Mouse (Mus musculus): ENCODE data around the gene Bcam. TPM values are rescaled to one million over a fixed set of nuclear protein-coding genes. Genes with fewer than 3 reads are reported as not detected.

Bcam gene
- polyA plus RNA-seq, 1 experiment from 2014 or later = 8.8 TPM

DNA sequence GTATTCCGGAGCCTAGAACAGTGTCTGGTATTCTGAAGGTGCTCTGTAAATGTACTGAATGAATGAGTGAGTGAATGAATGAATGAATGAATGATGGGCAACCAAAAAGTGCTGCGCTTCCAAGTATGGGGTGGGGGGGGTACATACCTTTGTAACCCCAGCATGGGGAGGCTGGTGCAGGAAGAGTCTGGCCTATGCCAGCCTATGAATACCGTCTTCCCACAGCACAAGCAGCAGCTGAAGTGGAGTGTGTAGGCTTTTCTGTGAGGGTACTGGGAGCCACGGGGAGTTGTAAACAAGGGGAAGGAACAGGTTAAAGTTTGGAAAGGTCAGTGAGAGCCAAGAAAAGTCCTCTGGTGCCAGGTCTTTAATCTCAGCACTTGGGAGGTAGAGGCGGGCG, 27.0 kb downstream of the Bcam start:
- Histone ChIP-seq H3K4me1 (ENCODE audit: insufficient read depth) (peaks cover 37% of the 10 kb centered on the region), H3K9me3 (ENCODE audit: low read length) (no peaks in the 10 kb centered on the region), H3K27me3 (ENCODE audit: insufficient read depth, low read length) (no peaks in the 10 kb centered on the region), H3K36me3 (replicated peaks; ENCODE audit: insufficient read depth, low read length) (peaks cover 3% of the 10 kb centered on the region), H3K27ac (ENCODE audit: low read depth) (no peak overlapping the region), H3K4me3 (ENCODE audit: low read depth, low read length) (no peak overlapping the region), H3K4me2 (ENCODE audit: low read depth, low read length) (no peak overlapping the region), H3K9ac (replicated peaks) (no peak overlapping the region)
- no peak for TF ChIP-seq CTCF (IDR thresholded peaks at IDR 0.05; ENCODE audit: low read depth)
- TF ChIP-seq EP300 (IDR thresholded peaks at IDR 0.05; ENCODE audit: low read depth) = no peak
- WGBS (ENCODE audit: insufficient replicate concordance) = 72% methylated on average over 6 of the region's 6 CpGs
- DNase-seq (no peak), ATAC-seq (no peak)

DNA sequence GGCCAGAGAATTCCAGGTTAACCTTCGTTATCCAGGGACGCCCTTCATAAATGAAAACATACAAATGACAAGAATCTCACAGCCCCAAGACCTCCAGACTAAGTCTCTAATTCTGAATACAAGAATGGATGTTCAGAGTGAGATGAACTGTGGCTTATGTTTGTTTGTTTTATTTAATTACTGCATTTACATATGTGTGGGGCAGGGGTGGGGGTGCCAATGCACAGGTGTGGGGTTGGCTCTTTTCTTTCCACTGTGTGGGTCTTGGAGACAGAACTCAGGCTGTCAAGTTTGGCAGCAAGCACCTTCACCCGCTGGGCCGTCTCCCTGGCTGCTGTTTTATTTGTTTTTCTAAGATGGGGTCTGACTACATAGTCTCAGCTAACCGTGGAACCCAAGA, 28.3 kb downstream of the Bcam start:
- H3K9me3 ChIP-seq (ENCODE audit: low read length) = no peaks in the 10 kb centered on the region
- H3K4me2 ChIP-seq (ENCODE audit: low read depth, low read length) = no peak overlapping the region
- H3K36me3 ChIP-seq (replicated peaks; ENCODE audit: insufficient read depth, low read length) = peaks cover 4% of the 10 kb centered on the region
- no peak for TF ChIP-seq EP300 (IDR thresholded peaks at IDR 0.05; ENCODE audit: low read depth)
- TF ChIP-seq CTCF (IDR thresholded peaks at IDR 0.05; ENCODE audit: low read depth) = no peak
- no peak for DNase-seq
- H3K27me3 ChIP-seq (ENCODE audit: insufficient read depth, low read length) = no peaks in the 10 kb centered on the region
- no peak for ATAC-seq
- peaks cover 28% of the 10 kb centered on the region for H3K4me1 ChIP-seq (ENCODE audit: insufficient read depth)
- 62% methylated on average over 5 of the region's 5 CpGs for WGBS (ENCODE audit: insufficient replicate concordance)
- H3K9ac ChIP-seq (replicated peaks) = no peak overlapping the region
- H3K27ac ChIP-seq (ENCODE audit: low read depth) = no peak overlapping the region
- no peak overlapping the region for H3K4me3 ChIP-seq (ENCODE audit: low read depth, low read length)

DNA sequence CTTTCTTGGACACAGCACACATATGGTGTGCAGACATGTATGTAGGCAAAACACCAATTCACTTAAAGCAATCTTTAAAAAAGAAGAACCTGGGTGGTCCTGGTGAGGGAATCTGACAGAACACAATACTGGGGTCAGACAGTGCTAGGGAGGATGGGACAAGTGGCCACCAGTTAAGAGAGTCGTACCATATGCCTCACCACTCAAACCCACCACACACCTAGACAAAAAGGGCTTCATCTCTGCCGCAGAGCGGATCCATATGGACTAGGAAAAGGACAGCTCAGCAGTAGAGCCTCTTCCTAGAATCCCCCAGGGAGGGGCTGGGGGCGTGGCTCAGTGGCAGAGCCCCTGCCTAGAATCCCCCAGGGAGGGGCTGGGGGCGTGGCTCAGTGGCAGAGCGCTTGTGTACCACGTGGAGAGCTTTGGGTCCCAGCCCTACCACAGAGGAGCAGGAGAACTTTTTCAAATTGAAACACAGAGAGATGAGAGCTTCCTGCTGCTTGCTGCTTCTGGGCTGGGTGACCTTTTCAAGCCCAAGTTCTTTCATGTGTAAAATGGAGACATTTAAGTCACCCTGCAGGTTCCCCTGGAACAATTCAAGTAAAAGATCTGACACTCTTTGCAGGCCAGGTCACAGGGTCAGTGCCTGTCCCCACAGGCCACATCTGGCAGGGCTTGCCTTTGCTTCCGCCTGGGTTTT, 29.3 kb downstream of the Bcam start:
- no peaks in the 10 kb centered on the region for H3K27me3 ChIP-seq (ENCODE audit: insufficient read depth, low read length)
- TF ChIP-seq CTCF (IDR thresholded peaks at IDR 0.05; ENCODE audit: low read depth) = no peak
- TF ChIP-seq EP300 (IDR thresholded peaks at IDR 0.05; ENCODE audit: low read depth) = no peak
- WGBS (ENCODE audit: insufficient replicate concordance) = 29% methylated on average over 8 of the region's 8 CpGs
- no peak overlapping the region for H3K4me3 ChIP-seq (ENCODE audit: low read depth, low read length)
- DNase-seq (no peak), ATAC-seq (no peak)
- no peaks in the 10 kb centered on the region for H3K9me3 ChIP-seq (ENCODE audit: low read length)
- H3K36me3 ChIP-seq (replicated peaks; ENCODE audit: insufficient read depth, low read length) = peaks cover 7% of the 10 kb centered on the region
- no peak overlapping the region for H3K9ac ChIP-seq (replicated peaks)
- no peak overlapping the region for H3K4me2 ChIP-seq (ENCODE audit: low read depth, low read length)
- no peak overlapping the region for H3K27ac ChIP-seq (ENCODE audit: low read depth)
- peaks cover 21% of the 10 kb centered on the region for H3K4me1 ChIP-seq (ENCODE audit: insufficient read depth)

DNA sequence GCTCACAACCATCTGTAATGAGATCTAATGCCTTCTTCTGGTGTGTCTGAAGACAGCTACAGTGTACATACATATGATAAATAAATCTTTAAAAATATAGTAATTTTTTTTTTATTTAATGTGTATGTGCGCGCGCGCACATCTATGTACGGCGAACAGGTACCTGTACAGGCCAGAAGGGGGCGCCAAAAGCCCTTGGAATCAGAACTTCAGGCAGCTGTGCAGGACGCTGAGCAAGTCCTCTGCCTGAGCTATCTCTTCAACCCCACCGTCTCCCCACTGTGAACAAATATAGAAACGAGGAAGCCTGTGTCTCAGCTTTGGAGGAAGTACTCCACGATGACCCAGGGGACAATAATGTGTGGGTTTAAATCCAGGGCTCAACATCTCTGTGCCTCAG, 30.5 kb downstream of the Bcam start:
- peaks cover 15% of the 10 kb centered on the region for H3K4me1 ChIP-seq (ENCODE audit: insufficient read depth)
- H3K27me3 ChIP-seq (ENCODE audit: insufficient read depth, low read length) = no peaks in the 10 kb centered on the region
- 73% methylated on average over 11 of the region's 11 CpGs for WGBS (ENCODE audit: insufficient replicate concordance)
- H3K9ac ChIP-seq (replicated peaks) = no peak overlapping the region
- no peak overlapping the region for H3K27ac ChIP-seq (ENCODE audit: low read depth)
- H3K36me3 ChIP-seq (replicated peaks; ENCODE audit: insufficient read depth, low read length) = peaks cover 7% of the 10 kb centered on the region
- peak; percentile 36 for TF ChIP-seq CTCF (IDR thresholded peaks at IDR 0.05; ENCODE audit: low read depth)
- TF ChIP-seq EP300 (IDR thresholded peaks at IDR 0.05; ENCODE audit: low read depth) = no peak
- H3K4me2 ChIP-seq (ENCODE audit: low read depth, low read length) = no peak overlapping the region
- DNase-seq (no peak), ATAC-seq (no peak)
- H3K4me3 ChIP-seq (ENCODE audit: low read depth, low read length) = no peak overlapping the region
- no peaks in the 10 kb centered on the region for H3K9me3 ChIP-seq (ENCODE audit: low read length)

DNA sequence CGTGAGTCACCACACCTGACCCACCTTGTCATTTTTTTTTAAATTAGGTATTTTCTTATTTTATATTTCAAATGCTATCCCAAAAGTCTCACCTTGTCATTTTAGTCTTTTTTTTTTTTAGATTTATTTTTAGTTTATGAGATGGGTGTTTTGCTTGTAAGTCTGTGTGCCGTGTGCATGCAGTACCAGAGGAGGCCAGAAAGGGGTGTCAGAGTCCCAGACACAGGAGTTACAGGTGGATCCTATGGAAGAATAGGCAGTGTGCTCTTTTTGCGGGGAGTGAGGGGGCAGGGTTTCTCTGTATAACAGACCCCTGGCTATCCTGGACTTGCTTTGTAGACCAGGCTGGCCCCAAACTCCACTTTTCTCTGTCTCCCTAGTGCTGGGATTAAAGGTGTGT, 32.0 kb downstream of the Bcam start:
- H3K4me3 ChIP-seq (ENCODE audit: low read depth, low read length) = no peak overlapping the region
- no peaks in the 10 kb centered on the region for H3K27me3 ChIP-seq (ENCODE audit: insufficient read depth, low read length)
- peak; percentile 52 for TF ChIP-seq CTCF (IDR thresholded peaks at IDR 0.05; ENCODE audit: low read depth)
- TF ChIP-seq EP300 (IDR thresholded peaks at IDR 0.05; ENCODE audit: low read depth) = no peak
- ATAC-seq (no peak), DNase-seq (no peak)
- H3K4me1 ChIP-seq (ENCODE audit: insufficient read depth) = peaks cover 11% of the 10 kb centered on the region
- peaks cover 7% of the 10 kb centered on the region for H3K36me3 ChIP-seq (replicated peaks; ENCODE audit: insufficient read depth, low read length)
- 77% methylated on average over 3 of the region's 3 CpGs for WGBS (ENCODE audit: insufficient replicate concordance)
- H3K4me2 ChIP-seq (ENCODE audit: low read depth, low read length) = no peak overlapping the region
- no peak overlapping the region for H3K9ac ChIP-seq (replicated peaks)
- H3K9me3 ChIP-seq (ENCODE audit: low read length) = no peaks in the 10 kb centered on the region
- H3K27ac ChIP-seq (ENCODE audit: low read depth) = no peak overlapping the region

DNA sequence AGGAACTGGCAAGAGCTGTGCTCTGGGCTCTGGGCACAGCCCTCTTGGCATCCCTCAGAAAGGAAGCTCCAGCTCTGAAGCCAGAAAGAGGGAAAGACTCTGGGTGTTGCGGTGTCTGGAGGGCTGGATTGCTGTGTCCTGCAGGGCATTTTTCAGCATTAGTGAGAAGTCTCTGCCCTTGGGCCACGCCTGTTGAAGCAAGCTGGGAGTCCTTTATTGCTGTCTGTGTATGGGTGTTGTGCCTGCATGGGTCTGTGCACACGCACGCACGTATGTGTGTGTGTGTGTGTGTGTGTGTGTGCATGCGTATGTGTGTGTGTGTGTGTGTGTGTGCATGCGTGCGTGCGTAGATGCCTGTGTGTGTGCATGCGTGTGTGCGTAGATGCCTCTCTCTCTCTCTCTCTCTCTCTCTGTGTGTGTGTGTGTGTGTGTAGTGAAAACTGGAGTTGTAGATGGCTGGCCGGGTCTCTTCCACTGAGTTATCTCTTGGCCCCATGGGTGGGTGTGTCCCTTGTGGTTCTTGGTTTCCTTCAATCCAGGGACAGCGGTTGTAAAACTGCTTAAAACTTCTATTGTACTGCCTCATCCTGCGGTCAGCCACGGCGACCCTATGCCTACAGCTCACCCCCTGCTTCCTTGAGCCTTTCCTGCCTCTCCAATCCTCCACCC, 34.3 kb downstream of the Bcam start:
- peak; percentile 88 for ATAC-seq
- Histone ChIP-seq H3K27me3 (ENCODE audit: insufficient read depth, low read length) (no peaks in the 10 kb centered on the region), H3K4me1 (ENCODE audit: insufficient read depth) (peaks cover 6% of the 10 kb centered on the region), H3K4me2 (ENCODE audit: low read depth, low read length) (peak overlapping the region; percentile 24), H3K27ac (ENCODE audit: low read depth) (peak overlapping the region; percentile 48; the same call in 1 of the 2 replicates), H3K4me3 (ENCODE audit: low read depth, low read length) (no peak overlapping the region), H3K9ac (replicated peaks) (no peak overlapping the region), H3K36me3 (replicated peaks; ENCODE audit: insufficient read depth, low read length) (peaks cover 11% of the 10 kb centered on the region), H3K9me3 (ENCODE audit: low read length) (no peaks in the 10 kb centered on the region)
- 40% methylated on average over 16 of the region's 16 CpGs for WGBS (ENCODE audit: insufficient replicate concordance)
- TF ChIP-seq CTCF (IDR thresholded peaks at IDR 0.05; ENCODE audit: low read depth) (no peak), EP300 (IDR thresholded peaks at IDR 0.05; ENCODE audit: low read depth) (no peak)
- peak; percentile 42 for DNase-seq
